Mouse (Mus musculus) lung, postnatal 0 days (tissue): Measurements from ENCODE around the gene 9230112D13Rik. TPM values are rescaled to one million over a fixed set of nuclear protein-coding genes. Genes with fewer than 3 reads are reported as not detected.

Source experiments
- ATAC-seq: fragments of 200-750 bp; cut with Nextera tagmentation; 2 replicates; pipeline ENCODE4 v1.8.0; 2017; ENCODE audit warnings: moderate library complexity
- DNase-seq: peaks from one replicate; pipeline ENCODE4 v3.0.0-alpha.2; 2016; ENCODE audit warnings: low spot score
- H3K27ac ChIP-seq: fragments of 300-500 bp; sonication (generic); 2 replicates; pipeline ENCODE4 v1.5.1; 2014; ENCODE audit warnings: antibody characterized with exemption, mild to moderate bottlenecking, low read length, mixed read lengths
- H3K27me3 ChIP-seq: fragments of 300-500 bp; sonication (generic); replicated peaks from 2 replicates; pipeline ENCODE4 v1.6.1; 2014; ENCODE audit warnings: low read length, mixed read lengths; ENCODE audit not compliant: insufficient read depth
- H3K36me3 ChIP-seq: fragments of 300-500 bp; sonication (generic); 2 replicates; pipeline ENCODE4 v1.6.1; 2014; ENCODE audit warnings: low read length, mixed read lengths; ENCODE audit not compliant: insufficient read depth
- H3K4me1 ChIP-seq: fragments of 300-500 bp; sonication (generic); 2 replicates; pipeline ENCODE4 v1.6.1; 2014; ENCODE audit warnings: antibody characterized with exemption, low read depth, low read length, mixed read lengths; ENCODE audit not compliant: insufficient read depth
- H3K4me2 ChIP-seq: fragments of 300-500 bp; sonication (generic); replicated peaks from 2 replicates; pipeline ENCODE4 v1.6.1; 2014; ENCODE audit warnings: low read depth, mild to moderate bottlenecking, low read length, moderate library complexity, mixed read lengths
- H3K4me3 ChIP-seq: fragments of 300-500 bp; sonication (generic); 2 replicates; pipeline ENCODE4 v1.5.1; 2014; ENCODE audit warnings: low read depth, low read length
- H3K9ac ChIP-seq: fragments of 300-500 bp; sonication (generic); replicated peaks from 2 replicates; pipeline ENCODE4 v1.6.1; 2014; ENCODE audit warnings: low read depth, mild to moderate bottlenecking
- H3K9me3 ChIP-seq: fragments of 300-500 bp; sonication (generic); 2 replicates; pipeline ENCODE4 v1.6.1; 2016; ENCODE audit warnings: low read length, mixed read lengths
- CTCF ChIP-seq: IDR thresholded peaks from 2 replicates; pipeline ENCODE4 v1.5.1; 2016; ENCODE audit warnings: antibody characterized with exemption, mild to moderate bottlenecking
- EP300 ChIP-seq: IDR thresholded peaks from 2 replicates; pipeline ENCODE4 v1.6.1; 2016; ENCODE audit warnings: antibody characterized with exemption, mild to moderate bottlenecking, control low read depth
- WGBS: fragments of 180-500 bp; shearing (Covaris S2); extraction: QIAGEN DNeasy Blood & Tissue Kit; methylation state at CpG from one replicate; pipeline ENCODE4 v1.1.7; 2014; 5-methylcytosine and 5-hydroxymethylcytosine counted together
- polyA plus RNA-seq: library from polyadenylated mRNA; unstranded; fragments of >200 nt; fragmentation: Nextera tagmentation; extraction: Ambion mirVana; gene quantifications from 2 replicates; pipeline ENCODE4 v1.2.1, GENCODE M21; 2015

9230112D13Rik gene
- polyA plus RNA-seq, 1 experiment from 2014 or later = not detected

GRCm38 (mm10) chr14:34555211-34555610, 32.6 kb upstream of the 9230112D13Rik start:
- Histone ChIP-seq H3K27me3 (no peaks in the 10 kb centered on the region), H3K9me3 (no peaks in the 10 kb centered on the region), H3K27ac (no peak overlapping the region), H3K9ac (no peak overlapping the region), H3K4me3 (no peak overlapping the region), H3K4me1 (no peaks in the 10 kb centered on the region), H3K36me3 (no peaks in the 10 kb centered on the region), H3K4me2 (no peak overlapping the region)
- no peak for TF ChIP-seq EP300
- no peak for TF ChIP-seq CTCF
- 68% methylated on average over 13 of the region's 13 CpGs for WGBS
- ATAC-seq = no peak
- no peak for DNase-seq

DNA sequence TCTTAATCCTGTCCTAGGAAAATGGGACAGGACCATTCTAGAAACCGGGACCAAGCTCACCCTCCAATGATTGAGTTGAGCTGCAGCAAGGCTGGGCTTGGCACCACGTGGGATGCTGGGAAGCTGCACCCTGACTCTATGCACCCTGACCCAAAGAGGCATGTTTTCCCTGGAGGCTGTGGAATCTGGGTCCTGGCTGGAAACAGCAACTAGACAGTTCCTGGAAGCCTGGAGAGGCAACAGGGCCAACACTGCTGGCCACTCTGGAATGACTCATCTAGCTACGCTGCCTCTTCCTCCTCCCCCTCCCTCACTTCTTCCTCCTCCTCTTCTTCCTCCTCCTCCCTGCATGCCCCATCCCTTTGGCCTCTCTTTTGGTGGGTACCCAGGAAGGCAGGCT, 31.4 kb upstream of the 9230112D13Rik start:
- no peak for TF ChIP-seq CTCF
- TF ChIP-seq EP300 = no peak
- WGBS = 31% methylated on average over 3 of the region's 3 CpGs

GRCm38 (mm10) chr14:34553470-34553869, 30.9 kb upstream of the 9230112D13Rik start:
- no peak overlapping the region for H3K27ac ChIP-seq
- no peak for ATAC-seq

More for the DNA sequence above, 31.4 kb upstream of the 9230112D13Rik start:
- H3K27me3 ChIP-seq = no peaks in the 10 kb centered on the region
- H3K9ac ChIP-seq = no peak overlapping the region
- DNase-seq = peak; percentile 36
- H3K36me3 ChIP-seq = no peaks in the 10 kb centered on the region
- H3K4me2 ChIP-seq = no peak overlapping the region
- no peak overlapping the region for H3K27ac ChIP-seq
- H3K4me3 ChIP-seq = no peak overlapping the region
- no peaks in the 10 kb centered on the region for H3K4me1 ChIP-seq
- peak; percentile 8; the same call in 1 of the 2 replicates for ATAC-seq
- no peaks in the 10 kb centered on the region for H3K9me3 ChIP-seq

DNA sequence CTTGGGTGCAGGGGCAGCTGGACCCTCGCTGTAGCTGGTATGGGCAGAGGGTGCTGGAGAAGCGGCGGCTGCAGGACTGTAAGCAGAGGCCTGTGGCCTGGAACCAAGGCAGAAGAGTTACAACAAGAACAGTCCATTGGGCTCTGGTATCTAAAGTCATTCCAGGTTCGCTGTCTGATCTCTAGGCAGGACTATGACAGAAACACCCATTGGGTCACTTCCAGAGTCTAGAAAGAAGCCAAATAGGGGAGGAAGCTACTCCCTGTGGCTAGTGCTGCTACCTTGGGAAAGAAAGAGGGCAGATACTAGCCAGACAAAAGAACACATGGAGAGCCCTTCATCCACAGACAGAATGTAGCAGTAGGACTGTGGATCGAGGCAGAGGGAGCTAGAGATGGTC, 29.6 kb upstream of the 9230112D13Rik start:
- H3K4me3 ChIP-seq = no peak overlapping the region
- H3K9me3 ChIP-seq = no peaks in the 10 kb centered on the region
- H3K4me1 ChIP-seq = no peaks in the 10 kb centered on the region
- no peak overlapping the region for H3K4me2 ChIP-seq
- WGBS = 91% methylated on average over 5 of the region's 5 CpGs
- H3K27ac ChIP-seq = no peak overlapping the region
- H3K9ac ChIP-seq = no peak overlapping the region
- no peaks in the 10 kb centered on the region for H3K27me3 ChIP-seq
- ATAC-seq = no peak
- TF ChIP-seq CTCF = no peak
- TF ChIP-seq EP300 = no peak
- DNase-seq = no peak
- H3K36me3 ChIP-seq = no peaks in the 10 kb centered on the region

More at GRCm38 (mm10) chr14:34553470-34553869, 30.9 kb upstream of the 9230112D13Rik start:
- no peak overlapping the region for H3K4me2 ChIP-seq
- H3K27me3 ChIP-seq = no peaks in the 10 kb centered on the region
- H3K36me3 ChIP-seq = no peaks in the 10 kb centered on the region
- no peaks in the 10 kb centered on the region for H3K9me3 ChIP-seq
- WGBS = 64% methylated on average over 6 of the region's 6 CpGs
- no peak for TF ChIP-seq EP300
- TF ChIP-seq CTCF = no peak
- no peak overlapping the region for H3K9ac ChIP-seq
- H3K4me1 ChIP-seq = no peaks in the 10 kb centered on the region
- DNase-seq = no peak
- H3K4me3 ChIP-seq = no peak overlapping the region

DNA sequence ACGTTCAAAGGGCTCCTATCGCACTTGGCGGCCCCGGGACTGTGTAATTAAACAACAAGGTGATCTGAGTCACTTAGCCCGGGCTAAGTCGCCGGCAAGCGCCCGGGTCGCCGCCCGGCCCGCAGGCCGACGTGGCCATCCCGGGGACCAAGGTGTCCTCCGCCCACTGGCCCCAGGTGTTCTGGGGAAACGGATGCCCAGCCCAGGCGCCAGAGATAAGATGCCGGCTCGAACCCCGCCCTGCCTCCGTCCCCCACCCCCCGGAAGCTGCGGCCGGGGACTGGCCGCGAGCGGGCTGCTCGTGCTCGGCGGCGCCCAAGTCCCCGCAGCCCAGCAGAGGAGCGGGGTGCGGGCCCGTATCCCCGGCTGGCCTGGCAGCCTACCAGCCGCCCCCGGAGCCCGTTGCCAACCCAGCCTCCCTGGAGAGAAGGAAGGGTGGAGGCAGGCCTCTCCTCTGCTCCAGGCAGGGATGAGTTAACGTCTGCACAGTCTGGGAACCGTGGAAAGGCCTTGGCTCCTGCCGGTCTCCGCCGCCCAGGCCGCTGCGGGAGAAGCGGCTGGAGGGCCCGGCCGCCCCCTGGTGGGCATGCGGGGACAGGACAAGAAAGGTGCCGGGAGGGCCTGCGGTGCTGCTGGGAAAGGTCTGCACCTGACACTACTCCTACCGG, 26.5 kb upstream of the 9230112D13Rik start:
- H3K4me2 ChIP-seq = peak overlapping the region; percentile 98
- 4% methylated on average over 41 of the region's 55 CpGs for WGBS
- no peaks in the 10 kb centered on the region for H3K9me3 ChIP-seq
- no peaks in the 10 kb centered on the region for H3K4me1 ChIP-seq
- peak overlapping the region; percentile 67 for H3K4me3 ChIP-seq
- H3K27ac ChIP-seq = peak overlapping the region; percentile 82
- DNase-seq (peak; percentile 95), ATAC-seq (peak; percentile 92)
- H3K9ac ChIP-seq = peak overlapping the region; percentile 73
- H3K36me3 ChIP-seq = no peaks in the 10 kb centered on the region
- H3K27me3 ChIP-seq = no peaks in the 10 kb centered on the region
- TF ChIP-seq EP300 (no peak), CTCF (peak; percentile 98)

GRCm38 (mm10) chr14:34548391-34549001, 25.9 kb upstream of the 9230112D13Rik start:
- DNase-seq (peak; percentile 88), ATAC-seq (peak; percentile 79)
- Histone ChIP-seq H3K27ac (peak overlapping the region; percentile 82), H3K9ac (peak overlapping the region; percentile 73), H3K4me3 (peak overlapping the region; percentile 67), H3K4me2 (peak overlapping the region; percentile 98), H3K9me3 (no peaks in the 10 kb centered on the region), H3K27me3 (no peaks in the 10 kb centered on the region), H3K36me3 (no peaks in the 10 kb centered on the region), H3K4me1 (no peaks in the 10 kb centered on the region)
- 1% methylated on average over 26 of the region's 27 CpGs for WGBS
- TF ChIP-seq CTCF = no peak
- TF ChIP-seq EP300 = no peak
